In genomic region chr3:79994029-79994539, GRCm38 (mm10) we compare ENCODE assay signal across 8 mouse cellular contexts.
A peak's percentile ranks its signal among the peaks of the same experiment; 100 is the strongest.
DNase-seq lines count a peak whose midpoint lies in the region; ATAC-seq and TF ChIP-seq lines count a peak whose summit lies in the region.

No protein-coding gene starts in this region.

- WGBS in liver, embryonic 11.5 days = 15% methylated on average over 5 of the region's 5 CpGs

- peak overlapping the region; percentile 41; the same call in 1 of the 2 replicates for H3K9ac ChIP-seq in liver, embryonic 11.5 days (ENCODE audit: low read depth, low read length)

- TF ChIP-seq CTCF in gastrocnemius, adult 2 months (IDR thresholded peaks at IDR 0.05) = no peak

- H3K4me2 ChIP-seq in liver, embryonic 11.5 days = peak overlapping the region; percentile 41

- no peaks in the 10 kb centered on the region for H3K27me3 ChIP-seq in megakaryocyte, embryonic 14.5 days (replicated peaks)
- no peaks in the 10 kb centered on the region for H3K27me3 ChIP-seq in liver, embryonic 11.5 days (replicated peaks; ENCODE audit: control insufficient read depth, insufficient read depth, low read length)

- H3K27ac ChIP-seq in gastrocnemius, adult 2 months = peak overlapping the region; percentile 20; the same call in 1 of the 2 replicates
- peak overlapping the region; percentile 89 for H3K27ac ChIP-seq in liver, embryonic 11.5 days (ENCODE audit: low read depth, low read length)

- H3K9me3 ChIP-seq in megakaryocyte, embryonic 14.5 days = no peaks in the 10 kb centered on the region
- H3K9me3 ChIP-seq in liver, embryonic 11.5 days (ENCODE audit: control insufficient read depth, low read length) = no peaks in the 10 kb centered on the region

- no peak overlapping the region for H3K4me3 ChIP-seq in gastrocnemius, adult 2 months
- peak overlapping the region; percentile 80 for H3K4me3 ChIP-seq in megakaryocyte, embryonic 14.5 days (replicated peaks)
- H3K4me3 ChIP-seq in liver, embryonic 11.5 days (ENCODE audit: low read depth, low read length) = 0 out of 2 replicates have a peak overlapping the region, but pooled peaks have one; percentile 3

- intact Hi-C loops in gastrocnemius, adult 2 months (cut with DNase I) = no loop called here

- peaks cover 78% of the 10 kb centered on the region for H3K4me1 ChIP-seq in megakaryocyte, embryonic 14.5 days
- H3K4me1 ChIP-seq in liver, embryonic 11.5 days (replicated peaks; ENCODE audit: control insufficient read depth, insufficient read depth, low read length) = peaks cover 25% of the 10 kb centered on the region

- no peak for DNase-seq in gastrocnemius, adult 2 months
- no peak for DNase-seq in gastrocnemius, postnatal 10 days
- DNase-seq in liver, embryonic 11.5 days (ENCODE audit: low spot score) = peak; percentile 45
- peak; percentile 33 for DNase-seq in yolk sac, embryonic 10.5 days (ENCODE audit: low spot score)
- DNase-seq in cerebellum, adult 11 months = no peak
- DNase-seq in layer of hippocampus, adult 8-10 months (ENCODE audit: low spot score in 2 of 2) = no peak

- ATAC-seq in megakaryocyte, adult 5-6 weeks (ENCODE audit: poor library complexity, severe bottlenecking) = no peak
- peak; percentile 93 for ATAC-seq in liver, embryonic 11.5 days (replicated peaks; ENCODE audit: low FRiP score)

- H3K36me3 ChIP-seq in megakaryocyte, embryonic 14.5 days (replicated peaks; ENCODE audit: low read length) = no peaks in the 10 kb centered on the region
- no peaks in the 10 kb centered on the region for H3K36me3 ChIP-seq in liver, embryonic 11.5 days (ENCODE audit: control insufficient read depth, insufficient read depth, low read length)

Comparison
In these comparisons a context has a peak if more than half of its experiments do, and no peak if none do; other contexts are left out.
1. DNase-seq: peak in liver, embryonic 11.5 days (single experiment) and yolk sac, embryonic 10.5 days (single experiment); none in gastrocnemius, adult 2 months (single experiment), gastrocnemius, postnatal 10 days (single experiment), cerebellum, adult 11 months (single experiment) and layer of hippocampus, adult 8-10 months (0 of 2).